Mouse (Mus musculus): ENCODE measurements at regions not wholly inside any gene's neighbourhood (a gene's known extent, or its start where the extent isn't known, plus 50 kb on each side); places are given as distances from the start of the nearest gene placed in this dataset.
"Not testable (repeated sequence)": the region's sequence is repeated elsewhere in the genome, so short reads cannot be mapped to it uniquely, and the experiment has no call there.

GRCm38 (mm10) chr3:22285904-22286303 is 209.5 kb downstream of the Tbl1xr1 start:
- H3K9me3 ChIP-seq (replicated peaks; ENCODE audit: control insufficient read depth, insufficient read depth, low read length, poor library complexity, severe bottlenecking): peaks cover 4% of the 10 kb centered on the region
- no peak overlapping the region for H3K9ac ChIP-seq (ENCODE audit: low read depth, poor library complexity, severe bottlenecking)
- TF ChIP-seq EP300 (IDR thresholded peaks at IDR 0.05; ENCODE audit: insufficient read depth, low read depth, low read length) (no peak), POLR2A (IDR thresholded peaks at IDR 0.05; ENCODE audit: insufficient read depth, low read length) (no peak), CTCF (IDR thresholded peaks at IDR 0.05; ENCODE audit: low read depth, low read length) (no peak)
- H3K27ac ChIP-seq (ENCODE audit: insufficient read depth, low read length): no peak overlapping the region
- H3K36me3 ChIP-seq (ENCODE audit: control insufficient read depth, insufficient read depth, low read length, poor library complexity, severe bottlenecking): no peaks in the 10 kb centered on the region
- no peaks in the 10 kb centered on the region for H3K27me3 ChIP-seq (ENCODE audit: control insufficient read depth, insufficient read depth, low read length, poor library complexity, severe bottlenecking)
- H3K4me1 ChIP-seq (ENCODE audit: control insufficient read depth, insufficient read depth, low read length): no peaks in the 10 kb centered on the region
- no peak overlapping the region for H3K4me3 ChIP-seq (ENCODE audit: low read depth, low read length)

- H3K9me3 ChIP-seq (replicated peaks; ENCODE audit: control insufficient read depth, insufficient read depth, low read length, poor library complexity, severe bottlenecking): peaks cover 19% of the 10 kb centered on the region
- no peaks in the 10 kb centered on the region for H3K27me3 ChIP-seq (ENCODE audit: control insufficient read depth, insufficient read depth, low read length, poor library complexity, severe bottlenecking)
- H3K36me3 ChIP-seq (ENCODE audit: control insufficient read depth, insufficient read depth, low read length, poor library complexity, severe bottlenecking): no peaks in the 10 kb centered on the region
- no peak overlapping the region for H3K4me3 ChIP-seq (ENCODE audit: low read depth, low read length)
- H3K9ac ChIP-seq (ENCODE audit: low read depth, poor library complexity, severe bottlenecking): no peak overlapping the region
- TF ChIP-seq CTCF (IDR thresholded peaks at IDR 0.05; ENCODE audit: low read depth, low read length) (no peak), EP300 (IDR thresholded peaks at IDR 0.05; ENCODE audit: insufficient read depth, low read depth, low read length) (0 out of 2 replicates have a peak, but pooled peaks have one; percentile 43), POLR2A (IDR thresholded peaks at IDR 0.05; ENCODE audit: insufficient read depth, low read length) (no peak)
- peak overlapping the region; percentile 71 for H3K27ac ChIP-seq (ENCODE audit: insufficient read depth, low read length)
- H3K4me1 ChIP-seq (ENCODE audit: control insufficient read depth, insufficient read depth, low read length): no peaks in the 10 kb centered on the region
Measured at GRCm38 (mm10) chr3:22293466-22293865, 217.0 kb downstream of the Tbl1xr1 start.

GRCm38 (mm10) chr3:22294081-22294480 is 217.6 kb downstream of the Tbl1xr1 start:
- Histone ChIP-seq H3K9me3 (replicated peaks; ENCODE audit: control insufficient read depth, insufficient read depth, low read length, poor library complexity, severe bottlenecking) (peaks cover 19% of the 10 kb centered on the region), H3K27ac (ENCODE audit: insufficient read depth, low read length) (peak overlapping the region; percentile 71)
- not testable (repeated sequence) for H3K4me3 ChIP-seq (ENCODE audit: low read depth, low read length); H3K9ac ChIP-seq (ENCODE audit: low read depth, poor library complexity, severe bottlenecking); H3K4me1 ChIP-seq (ENCODE audit: control insufficient read depth, insufficient read depth, low read length); H3K27me3 ChIP-seq (ENCODE audit: control insufficient read depth, insufficient read depth, low read length, poor library complexity, severe bottlenecking); H3K36me3 ChIP-seq (ENCODE audit: control insufficient read depth, insufficient read depth, low read length, poor library complexity, severe bottlenecking)
- peak; percentile 61; the same call in 1 of the 2 replicates for TF ChIP-seq EP300 (IDR thresholded peaks at IDR 0.05; ENCODE audit: insufficient read depth, low read depth, low read length)

DNA sequence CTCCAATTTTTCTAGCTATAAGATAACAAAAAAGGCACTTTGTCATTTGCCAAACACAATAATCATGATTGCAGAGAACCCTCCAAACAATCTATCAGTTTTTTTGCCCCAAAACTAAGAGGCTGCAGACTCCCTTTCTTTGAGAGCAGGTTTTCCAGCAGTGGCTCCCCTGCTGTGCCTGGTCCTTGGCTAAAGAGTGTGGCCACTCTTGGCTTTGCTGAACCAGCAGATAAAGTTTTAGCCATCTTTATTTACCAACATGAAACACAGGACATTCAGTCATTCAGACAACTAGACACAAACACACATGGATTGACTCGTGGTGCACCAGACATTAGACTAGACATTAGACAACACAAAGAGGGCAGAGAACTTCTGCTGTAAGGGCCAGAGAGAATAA is 220.5 kb downstream of the Tbl1xr1 start:
- not testable (repeated sequence) for H3K4me3 ChIP-seq (ENCODE audit: low read depth, low read length); H3K4me1 ChIP-seq (ENCODE audit: control insufficient read depth, insufficient read depth, low read length); H3K9ac ChIP-seq (ENCODE audit: low read depth, poor library complexity, severe bottlenecking); H3K27me3 ChIP-seq (ENCODE audit: control insufficient read depth, insufficient read depth, low read length, poor library complexity, severe bottlenecking); H3K36me3 ChIP-seq (ENCODE audit: control insufficient read depth, insufficient read depth, low read length, poor library complexity, severe bottlenecking); H3K27ac ChIP-seq (ENCODE audit: insufficient read depth, low read length)
- H3K9me3 ChIP-seq (replicated peaks; ENCODE audit: control insufficient read depth, insufficient read depth, low read length, poor library complexity, severe bottlenecking): peaks cover 19% of the 10 kb centered on the region

DNA sequence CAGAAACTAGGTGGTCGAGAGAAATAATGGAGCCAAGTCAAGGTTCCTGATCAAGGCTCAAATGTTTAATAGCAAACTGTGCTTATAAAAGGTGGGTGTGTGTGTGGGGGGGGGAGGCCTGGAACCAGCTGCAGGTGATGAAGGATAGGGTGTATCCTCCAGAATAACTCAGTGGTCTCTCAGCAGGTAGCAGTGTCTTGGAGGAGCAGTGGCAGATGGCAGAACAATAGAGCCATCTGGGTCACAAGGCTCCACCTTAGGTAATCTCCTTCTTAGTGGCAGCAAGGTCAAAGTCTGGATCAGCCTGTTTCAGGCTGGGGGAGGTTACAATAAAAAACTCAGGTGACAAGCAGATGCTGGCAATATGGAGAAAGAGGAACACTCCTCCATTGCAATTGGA is 221.4 kb downstream of the Tbl1xr1 start:
- peak overlapping the region; percentile 67 for H3K27ac ChIP-seq (ENCODE audit: insufficient read depth, low read length)
- peak; percentile 83 for TF ChIP-seq EP300 (IDR thresholded peaks at IDR 0.05; ENCODE audit: insufficient read depth, low read depth, low read length)
- not testable (repeated sequence) for H3K36me3 ChIP-seq (ENCODE audit: control insufficient read depth, insufficient read depth, low read length, poor library complexity, severe bottlenecking); H3K4me3 ChIP-seq (ENCODE audit: low read depth, low read length); H3K4me1 ChIP-seq (ENCODE audit: control insufficient read depth, insufficient read depth, low read length); H3K9ac ChIP-seq (ENCODE audit: low read depth, poor library complexity, severe bottlenecking); H3K27me3 ChIP-seq (ENCODE audit: control insufficient read depth, insufficient read depth, low read length, poor library complexity, severe bottlenecking)
- H3K9me3 ChIP-seq (replicated peaks; ENCODE audit: control insufficient read depth, insufficient read depth, low read length, poor library complexity, severe bottlenecking): peaks cover 15% of the 10 kb centered on the region

- no peak overlapping the region for H3K9ac ChIP-seq (ENCODE audit: low read depth, poor library complexity, severe bottlenecking)
- H3K27me3 ChIP-seq (ENCODE audit: control insufficient read depth, insufficient read depth, low read length, poor library complexity, severe bottlenecking): no peaks in the 10 kb centered on the region
- H3K9me3 ChIP-seq (replicated peaks; ENCODE audit: control insufficient read depth, insufficient read depth, low read length, poor library complexity, severe bottlenecking): peaks cover 8% of the 10 kb centered on the region; the same call in 1 of the 2 replicates
- H3K36me3 ChIP-seq (ENCODE audit: control insufficient read depth, insufficient read depth, low read length, poor library complexity, severe bottlenecking): no peaks in the 10 kb centered on the region
- no peak overlapping the region for H3K4me3 ChIP-seq (ENCODE audit: low read depth, low read length)
- TF ChIP-seq CTCF (IDR thresholded peaks at IDR 0.05; ENCODE audit: low read depth, low read length) (no peak), EP300 (IDR thresholded peaks at IDR 0.05; ENCODE audit: insufficient read depth, low read depth, low read length) (no peak), POLR2A (IDR thresholded peaks at IDR 0.05; ENCODE audit: insufficient read depth, low read length) (no peak)
- H3K4me1 ChIP-seq (ENCODE audit: control insufficient read depth, insufficient read depth, low read length): no peaks in the 10 kb centered on the region
- no peak overlapping the region for H3K27ac ChIP-seq (ENCODE audit: insufficient read depth, low read length)
Measured at GRCm38 (mm10) chr3:22300553-22300952, 224.1 kb downstream of the Tbl1xr1 start.

Data from ES-Bruce4 (cell line).